Mouse (Mus musculus) ZHBTc4 (cell line): ENCODE results near the gene Lipc.

ENCODE experiments used
- DNase-seq: peaks from one replicate; pipeline ENCODE4 v3.0.0-alpha.2; 2011; ENCODE audit warnings: low read depth, low spot score

Gene Lipc

GRCm38 (mm10) chr9:70957717-70958116 lies 5.7 kb upstream of the Lipc start:
- no peak for DNase-seq

DNA sequence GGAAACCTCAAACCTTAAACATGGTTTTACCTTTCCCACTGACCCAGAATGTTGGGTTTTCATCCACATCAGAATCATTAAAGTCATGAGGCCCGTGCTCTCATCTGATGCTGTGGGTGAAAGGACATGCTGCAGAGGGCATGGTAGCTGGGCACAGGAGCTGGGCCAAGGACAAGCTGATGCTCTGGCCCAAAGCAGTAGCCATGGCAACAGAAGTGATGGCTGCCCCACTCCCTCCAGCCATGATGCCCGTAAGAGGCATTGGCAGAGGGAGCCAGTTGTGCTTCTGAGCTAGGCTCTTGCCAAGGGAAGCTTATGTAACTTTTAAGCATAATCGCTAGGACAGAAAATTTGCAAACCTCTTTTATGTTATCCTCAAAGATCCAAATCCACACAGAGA lies 2.2 kb upstream of the Lipc start:
- DNase-seq = no peak

- DNase-seq = no peak
Observed at GRCm38 (mm10) chr9:70949336-70949735, 2.7 kb downstream of the Lipc start.

GRCm38 (mm10) chr9:70947312-70947711 lies 4.7 kb downstream of the Lipc start:
- DNase-seq = no peak

GRCm38 (mm10) chr9:70942686-70943333 lies 9.2 kb downstream of the Lipc start:
- DNase-seq = no peak

DNA sequence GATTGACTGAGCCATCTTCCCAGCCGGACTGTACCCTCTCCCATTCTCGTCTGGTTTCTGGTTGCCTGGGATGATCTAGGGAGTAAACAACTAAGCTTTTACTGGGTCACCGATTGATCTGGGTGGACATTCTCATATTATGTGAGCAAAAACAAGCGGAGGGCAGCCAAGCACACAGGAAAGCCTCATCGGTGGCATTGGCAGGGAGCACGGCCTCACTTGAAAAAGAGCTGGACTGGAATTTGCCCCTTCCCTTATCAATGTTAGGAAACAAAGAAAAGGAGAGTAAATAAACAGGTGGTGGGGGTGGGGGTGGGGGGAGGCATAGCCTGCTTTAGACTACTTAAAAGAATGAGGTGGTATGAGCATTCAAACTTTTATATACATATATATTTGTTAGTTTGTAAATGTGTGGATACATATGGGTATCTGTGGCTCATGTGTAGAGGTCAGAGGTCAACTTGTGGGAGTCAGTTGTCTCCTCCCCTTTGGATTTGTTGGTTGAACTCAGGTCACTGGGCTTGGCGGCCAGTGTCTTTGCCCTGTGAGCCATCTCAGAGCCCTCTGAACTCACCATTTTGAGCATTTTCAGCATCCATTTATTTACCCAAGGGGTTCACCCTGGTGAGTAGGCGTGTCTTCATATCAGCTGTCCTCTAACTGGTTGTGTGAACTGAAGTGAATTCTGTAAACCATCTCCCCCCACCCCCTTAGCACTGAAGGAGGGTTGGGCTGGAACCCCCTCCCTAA lies 12.1 kb downstream of the Lipc start:
- DNase-seq = no peak

GRCm38 (mm10) chr9:70938850-70939249 lies 13.2 kb downstream of the Lipc start:
- no peak for DNase-seq

- DNase-seq = no peak
Observed at GRCm38 (mm10) chr9:70938134-70938533, 13.9 kb downstream of the Lipc start.

- no peak for DNase-seq
Observed at GRCm38 (mm10) chr9:70934587-70935295, 17.3 kb downstream of the Lipc start.

GRCm38 (mm10) chr9:70930641-70931020 lies 21.4 kb downstream of the Lipc start:
- no peak for DNase-seq

GRCm38 (mm10) chr9:70929840-70930640 lies 22.0 kb downstream of the Lipc start:
- DNase-seq = peak; percentile 69

GRCm38 (mm10) chr9:70928472-70928871 lies 23.6 kb downstream of the Lipc start:
- no peak for DNase-seq

DNA sequence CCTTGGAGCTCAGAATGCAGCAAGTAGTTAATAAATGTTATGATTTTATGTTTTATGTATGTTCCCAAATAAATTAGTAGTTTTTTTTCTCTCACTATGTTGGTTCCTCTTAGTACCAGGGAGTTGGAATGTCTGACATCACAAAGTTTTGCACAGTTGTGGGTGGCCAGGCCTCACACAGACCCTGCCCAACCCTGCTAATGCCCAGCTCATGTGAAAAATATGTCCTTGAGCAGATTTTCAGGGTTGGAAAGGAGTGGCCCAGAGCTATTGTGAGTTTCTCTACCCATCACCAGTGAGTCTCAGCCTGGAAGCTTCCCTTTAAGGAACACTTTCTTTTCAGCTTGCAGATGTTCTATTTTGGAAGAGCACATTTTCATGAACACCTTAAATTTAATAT lies 24.3 kb downstream of the Lipc start:
- DNase-seq = no peak

DNA sequence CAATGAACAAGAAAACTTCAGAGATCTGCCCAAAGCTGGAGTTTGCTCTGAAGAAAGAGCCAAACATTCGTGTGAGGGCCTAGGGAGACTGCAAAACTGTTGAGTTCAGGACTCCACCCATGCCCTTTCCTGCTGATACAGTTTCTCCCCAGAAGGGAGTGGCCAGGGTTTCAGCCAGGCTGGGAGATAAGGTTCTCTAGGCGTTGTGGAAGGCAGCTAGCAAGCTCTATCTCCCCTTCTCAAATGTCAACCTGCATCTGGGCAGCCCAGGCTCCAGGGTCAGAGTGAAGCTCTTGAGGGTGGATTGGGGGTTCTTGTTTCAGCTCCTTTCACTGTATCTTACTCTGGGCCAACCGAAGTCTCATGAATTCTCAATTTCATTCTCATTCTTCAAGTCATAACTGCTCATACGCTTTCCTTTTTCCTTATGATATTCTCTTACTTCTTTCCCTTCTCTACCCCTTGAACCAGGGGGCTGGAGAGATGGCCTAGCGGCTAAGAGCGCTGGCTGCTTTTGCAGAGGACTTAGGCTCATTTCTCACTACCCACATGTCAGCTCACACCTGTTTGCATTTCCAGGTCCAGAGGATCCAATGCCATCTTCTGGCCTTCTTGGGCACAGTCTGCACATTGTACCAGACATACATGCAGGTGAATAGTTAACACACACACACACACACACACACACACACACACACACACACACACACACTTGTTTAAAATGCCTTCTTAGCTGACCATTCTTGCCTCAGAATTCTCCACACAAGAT lies 25.0 kb downstream of the Lipc start:
- peak; percentile 51 for DNase-seq

DNA sequence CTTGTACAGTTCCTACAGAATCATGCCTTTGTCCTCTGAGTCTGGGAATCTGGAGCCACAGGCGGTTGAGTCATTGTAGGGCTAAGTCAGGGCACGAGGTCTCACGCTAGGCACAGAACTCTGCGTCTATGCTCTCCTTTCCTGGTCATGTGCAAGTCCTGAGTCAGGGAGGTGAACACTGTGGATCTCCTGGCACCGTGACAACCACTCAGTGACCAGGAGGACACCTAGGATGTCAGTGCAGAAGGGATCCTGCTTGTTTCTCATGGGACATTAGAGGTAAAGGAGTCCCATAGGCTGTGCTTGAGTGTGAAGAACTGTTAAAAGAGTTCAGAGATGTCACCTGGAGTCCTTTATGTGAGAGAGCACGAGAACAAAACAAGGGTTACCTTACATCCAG lies 26.8 kb downstream of the Lipc start:
- DNase-seq = no peak

DNA sequence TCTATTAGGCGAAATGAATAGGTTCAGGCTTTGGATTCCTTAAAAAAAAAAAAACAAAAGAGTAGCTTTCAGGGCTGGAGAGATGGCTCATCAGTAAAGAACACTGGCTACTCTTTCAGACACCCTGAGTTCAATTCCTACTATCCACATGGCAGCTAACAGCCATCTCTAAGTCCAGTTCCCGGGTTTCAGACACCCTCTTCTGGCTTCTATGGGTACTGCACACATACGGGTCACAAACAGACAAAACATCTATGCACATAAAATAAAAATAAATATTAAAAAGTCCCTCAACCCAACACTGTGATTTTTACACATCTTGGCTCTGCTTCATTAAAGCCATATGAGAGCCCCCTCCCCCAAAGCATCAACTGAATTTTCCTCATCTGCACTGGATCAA lies 27.3 kb downstream of the Lipc start:
- DNase-seq = peak; percentile 62

DNA sequence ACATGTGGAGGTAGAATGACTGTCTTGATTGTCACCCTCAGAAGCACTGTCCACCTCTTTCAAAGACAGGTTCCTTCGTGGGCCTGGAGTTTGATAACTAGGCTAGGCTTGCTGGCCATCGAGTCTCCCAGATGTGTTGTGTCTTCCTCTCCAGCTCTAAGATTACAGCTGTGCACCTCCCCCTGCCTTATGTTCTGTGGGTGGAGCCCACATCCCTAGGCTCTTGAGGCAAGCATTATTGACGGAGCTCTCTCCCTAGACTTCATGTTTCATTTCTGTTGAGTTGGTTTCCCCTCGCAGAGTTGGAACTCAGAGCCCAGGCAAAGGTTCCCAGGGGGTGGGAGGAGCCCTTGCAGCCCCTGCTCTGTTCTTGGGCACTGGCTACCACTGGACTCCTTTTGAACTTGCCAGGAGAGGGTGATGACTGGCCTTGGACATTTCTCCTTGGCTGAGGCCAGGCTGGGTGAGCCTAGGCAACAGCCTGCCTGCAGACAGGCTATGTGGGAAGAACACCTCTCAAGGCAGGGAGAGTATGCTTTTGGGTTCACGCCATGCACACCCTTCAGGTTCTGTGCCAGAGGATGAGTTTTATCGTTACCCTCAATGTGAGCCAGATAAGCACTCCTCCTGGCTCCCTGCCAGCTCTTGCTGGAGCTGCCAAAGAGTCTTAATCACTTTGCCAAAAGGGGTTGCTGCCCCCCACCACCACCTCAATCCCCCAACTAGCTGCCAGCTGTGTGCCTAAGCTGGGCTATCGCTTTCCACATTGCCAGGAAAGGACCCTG lies 30.1 kb downstream of the Lipc start:
- no peak for DNase-seq

- DNase-seq = no peak
Observed at GRCm38 (mm10) chr9:70921132-70921531, 30.9 kb downstream of the Lipc start.

GRCm38 (mm10) chr9:70919271-70919670 lies 32.8 kb downstream of the Lipc start:
- no peak for DNase-seq

- DNase-seq = no peak
Observed at GRCm38 (mm10) chr9:70916516-70916915, 35.5 kb downstream of the Lipc start.

- DNase-seq = no peak
Observed at GRCm38 (mm10) chr9:70915356-70915685, 36.7 kb downstream of the Lipc start.
